Mouse (Mus musculus) ES-E14 (cell line): ENCODE measurements around the gene Hba-a2.

Experiments
- CHD2 ChIP-seq: IDR thresholded peaks from 2 replicates; pipeline ENCODE4 v1.6.1; 2014; ENCODE audit warnings: mild to moderate bottlenecking, low read depth, low read length, inconsistent platforms
- ZC3H11A ChIP-seq: IDR thresholded peaks from 2 replicates; pipeline ENCODE4 v1.6.1; 2012; ENCODE audit warnings: low read depth, mild to moderate bottlenecking, inconsistent platforms, low read length, borderline replicate concordance
- ZNF384 ChIP-seq: IDR thresholded peaks from 2 replicates; pipeline ENCODE4 v1.6.1; 2012; ENCODE audit warnings: low read depth, low read length, inconsistent platforms

GRCm38 (mm10) chr11:32343350-32343749, 47.1 kb downstream of the Hba-a2 start:
- TF ChIP-seq ZNF384: no peak
- TF ChIP-seq ZC3H11A: no peak
- no peak for TF ChIP-seq CHD2
